Mouse (Mus musculus): ENCODE measurements at regions not wholly inside any gene's neighbourhood (a gene's known extent, or its start where the extent isn't known, plus 50 kb on each side); places are given as distances from the start of the nearest gene placed in this dataset.

GRCm38 (mm10) chr12:79942563-79943131 is 170.2 kb downstream of the Zfp36l1 start:
- DNase-seq (ENCODE audit: low spot score), result peak; percentile 65

GRCm38 (mm10) chr12:79941828-79942227 is 171.0 kb downstream of the Zfp36l1 start:
- DNase-seq (ENCODE audit: low spot score), result no peak

- DNase-seq (ENCODE audit: low spot score), result no peak
These were observed 173.4 kb downstream of the Zfp36l1 start for GRCm38 (mm10) chr12:79939436-79939835.

- DNase-seq (ENCODE audit: low spot score), result no peak
These were observed 174.9 kb downstream of the Zfp36l1 start for GRCm38 (mm10) chr12:79937876-79938275.

- no peak for DNase-seq (ENCODE audit: low spot score)
These were observed 176.1 kb downstream of the Zfp36l1 start for GRCm38 (mm10) chr12:79936698-79937097.

GRCm38 (mm10) chr12:79934091-79934490 is 178.7 kb downstream of the Zfp36l1 start:
- no peak for DNase-seq (ENCODE audit: low spot score)

- no peak for DNase-seq (ENCODE audit: low spot score)
These were observed 179.9 kb downstream of the Zfp36l1 start for GRCm38 (mm10) chr12:79932905-79933304.

GRCm38 (mm10) chr12:79931455-79931854 is 181.4 kb downstream of the Zfp36l1 start:
- DNase-seq (ENCODE audit: low spot score), result no peak

GRCm38 (mm10) chr12:79929846-79930245 is 183.0 kb downstream of the Zfp36l1 start:
- no peak for DNase-seq (ENCODE audit: low spot score)

GRCm38 (mm10) chr12:79928739-79929380 is 184.0 kb downstream of the Zfp36l1 start:
- no peak for DNase-seq (ENCODE audit: low spot score)

GRCm38 (mm10) chr12:79928298-79928697 is 184.5 kb downstream of the Zfp36l1 start:
- no peak for DNase-seq (ENCODE audit: low spot score)

GRCm38 (mm10) chr12:79925704-79926588 is 186.9 kb downstream of the Zfp36l1 start:
- no peak for DNase-seq (ENCODE audit: low spot score)

GRCm38 (mm10) chr12:79924921-79925703 is 187.7 kb downstream of the Zfp36l1 start:
- no peak for DNase-seq (ENCODE audit: low spot score)

- DNase-seq (ENCODE audit: low spot score), result no peak
These were observed 189.0 kb downstream of the Zfp36l1 start for GRCm38 (mm10) chr12:79923811-79924210.

- DNase-seq (ENCODE audit: low spot score), result no peak
These were observed 191.0 kb downstream of the Zfp36l1 start for GRCm38 (mm10) chr12:79921786-79922185.

- DNase-seq (ENCODE audit: low spot score), result no peak
These were observed 193.8 kb downstream of the Zfp36l1 start for GRCm38 (mm10) chr12:79918983-79919382.

GRCm38 (mm10) chr12:79917634-79918289 is 195.1 kb downstream of the Zfp36l1 start:
- DNase-seq (ENCODE audit: low spot score), result no peak

- no peak for DNase-seq (ENCODE audit: low spot score)
These were observed 195.7 kb downstream of the Zfp36l1 start for GRCm38 (mm10) chr12:79916896-79917633.

- DNase-seq (ENCODE audit: low spot score), result no peak
These were observed 198.9 kb downstream of the Zfp36l1 start for GRCm38 (mm10) chr12:79913898-79914297.

GRCm38 (mm10) chr12:79912281-79913063 is 200.3 kb downstream of the Zfp36l1 start:
- DNase-seq (ENCODE audit: low spot score), result no peak

Data from testis, postnatal 14 days (tissue).